In the genomic region with DNA sequence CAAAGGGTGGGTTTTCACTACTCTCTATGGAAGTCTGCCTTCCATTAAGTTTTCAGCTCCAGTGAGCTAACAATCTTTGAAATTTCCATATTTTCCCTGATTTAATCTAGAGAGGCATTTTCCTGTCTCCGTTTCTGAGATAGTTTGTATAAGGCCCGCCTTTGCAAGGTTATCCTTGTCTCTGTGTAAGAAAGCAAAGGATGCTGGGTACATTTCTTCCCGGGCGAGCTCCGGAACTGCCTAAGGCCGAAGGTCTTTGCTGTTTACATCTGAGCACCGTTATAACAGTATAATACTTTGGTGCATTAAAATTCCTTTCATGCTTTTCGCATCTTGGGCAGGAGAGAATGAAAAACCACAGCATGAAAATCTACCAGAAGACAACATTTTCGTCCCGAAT, we compare ENCODE assay signal across 22 mouse cellular contexts. TPM values are rescaled to one million over a fixed set of nuclear protein-coding genes. Genes with fewer than 3 reads are reported as not detected.
"Had no signal": no experiment of that assay in that cellular context is flagged by ENCODE, and none has a peak within 500 bp of the region (broad histone marks: within the 10 kb centered on the region; RNA-seq: fewer than 3 reads in every experiment).

No protein-coding gene starts in this region.

- H3K4me1 ChIP-seq: limb, embryonic 10.5 days; liver, embryonic 12.5 days; liver, embryonic 15.5 days; lung, embryonic 15.5 days; midbrain, embryonic 13.5 days had no signal

- H3K36me3 ChIP-seq: limb, embryonic 10.5 days; limb, embryonic 13.5 days; liver, embryonic 12.5 days; liver, embryonic 15.5 days; lung, embryonic 15.5 days; midbrain, embryonic 10.5 days; midbrain, embryonic 13.5 days had no signal

- H3K27ac ChIP-seq: limb, embryonic 10.5 days; limb, embryonic 13.5 days; liver, embryonic 12.5 days; liver, embryonic 15.5 days; lung, embryonic 15.5 days; midbrain, embryonic 10.5 days; midbrain, embryonic 13.5 days had no signal

- H3K27me3 ChIP-seq: limb, embryonic 13.5 days; liver, embryonic 12.5 days; liver, embryonic 15.5 days; lung, embryonic 15.5 days; midbrain, embryonic 13.5 days had no signal

- H3K4me3 ChIP-seq: limb, embryonic 10.5 days; limb, embryonic 13.5 days; liver, embryonic 12.5 days; liver, embryonic 15.5 days; lung, embryonic 15.5 days; megakaryocyte, embryonic 14.5 days; midbrain, embryonic 10.5 days; midbrain, embryonic 13.5 days; myocyte had no signal

- DNase-seq: kidney, adult 8-10 months; kidney, postnatal 14 days; kidney, postnatal 4 days; liver; lung, adult 18-20 months; lung, postnatal 10 days; lung, postnatal 36 days; right cerebral cortex, adult 18-20 months; right cerebral cortex, postnatal 14 days; right cerebral cortex, postnatal 4 days; thymus, postnatal 25 days had no signal

RNA-seq across cellular contexts. Expression of a gene that starts 10.0 kb away (rescaled TPM):
- polyA plus RNA-seq: midbrain, embryonic 16.5 days; neural tube, embryonic 14.5 days had no signal
